Mouse (Mus musculus): Measurements from ENCODE around the gene Gm379.

The Gm379 gene

DNA sequence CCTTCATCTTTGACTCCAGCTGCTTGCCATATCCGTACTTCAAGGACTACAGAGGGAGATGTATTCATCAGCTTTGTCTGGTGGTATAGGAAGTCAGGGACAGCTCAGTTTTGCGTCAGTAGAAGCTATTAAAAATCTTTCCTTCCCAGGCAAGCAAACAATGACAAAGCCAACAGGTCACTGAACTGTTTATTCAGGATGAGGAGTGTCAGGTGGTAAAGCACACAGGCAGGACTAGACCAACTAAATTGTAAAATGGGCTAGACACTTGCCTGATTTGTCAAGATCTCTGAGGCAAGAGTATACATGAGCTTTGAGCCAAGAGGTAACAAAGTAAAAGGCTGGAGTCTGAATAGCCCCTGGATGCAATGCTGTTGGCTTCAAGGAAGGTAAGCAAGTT lies at the start of gene Gm379:
Gene Gm379, minus strand, starts transcription at position 7 of the 400 bp plus-strand sequence.
- no peak for DNase-seq (ENCODE audit: low read depth, low spot score)

DNA sequence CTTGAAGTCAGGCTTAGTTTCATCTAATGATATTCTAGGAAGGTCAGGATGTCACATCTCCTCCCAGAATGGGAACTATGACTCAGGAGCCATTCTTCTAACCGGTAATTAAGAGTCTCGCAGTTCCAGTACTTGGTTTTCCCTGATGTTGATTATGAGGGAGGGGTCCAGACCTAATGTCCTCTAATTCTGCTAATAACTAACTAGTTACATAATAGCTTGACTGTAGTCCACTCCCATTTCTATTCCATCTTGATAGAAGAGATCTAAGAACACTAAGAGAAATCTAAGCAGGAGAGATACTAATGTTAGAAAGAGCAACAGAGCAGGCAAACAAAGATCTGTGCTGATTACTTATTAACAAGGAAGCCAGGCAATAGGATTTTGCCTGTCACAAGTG lies 39.6 kb upstream of the Gm379 start:
- no peak for DNase-seq (ENCODE audit: low read depth, low spot score)

DNA sequence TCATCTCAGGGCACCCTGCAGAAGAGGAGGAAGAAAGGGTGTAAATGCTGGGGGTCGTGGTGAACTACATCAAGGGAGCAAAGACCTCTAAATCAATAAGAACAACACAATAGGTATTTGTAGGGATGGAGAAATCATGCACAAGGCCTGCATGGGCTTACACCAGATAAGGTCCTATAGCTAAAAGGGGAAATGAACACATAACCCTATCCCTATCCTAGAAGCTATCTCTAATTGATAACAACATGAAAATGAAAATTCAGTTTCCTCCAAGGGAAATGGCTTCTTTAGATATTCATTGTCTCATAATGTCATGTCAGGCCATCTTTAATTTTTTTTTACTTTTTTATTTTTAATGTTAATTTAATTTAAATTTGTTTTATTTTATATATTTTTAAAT lies 4.2 kb upstream of the Gm379 start:
- no peak for DNase-seq (ENCODE audit: low read depth, low spot score)

DNA sequence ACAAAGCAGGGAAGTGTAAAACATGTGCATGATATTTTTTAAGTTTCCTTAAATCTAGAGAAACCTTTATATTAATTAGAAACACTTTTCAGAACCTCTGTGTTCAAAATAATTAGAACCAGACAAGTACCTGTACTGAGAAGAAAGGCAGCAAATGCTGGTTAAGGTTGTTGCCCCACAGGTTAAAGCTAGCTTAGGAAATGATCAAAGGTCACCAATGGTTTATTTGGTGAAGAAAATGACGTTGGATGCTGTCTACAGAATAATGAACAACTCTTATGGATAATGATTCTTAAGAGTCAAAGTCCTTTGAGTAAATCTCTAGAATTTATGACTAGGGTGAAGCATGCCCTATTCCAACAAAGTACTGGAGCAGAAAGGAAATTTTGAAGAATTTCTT lies 42.7 kb downstream of the Gm379 start:
- DNase-seq (ENCODE audit: low read depth, low spot score), result no peak

DNA sequence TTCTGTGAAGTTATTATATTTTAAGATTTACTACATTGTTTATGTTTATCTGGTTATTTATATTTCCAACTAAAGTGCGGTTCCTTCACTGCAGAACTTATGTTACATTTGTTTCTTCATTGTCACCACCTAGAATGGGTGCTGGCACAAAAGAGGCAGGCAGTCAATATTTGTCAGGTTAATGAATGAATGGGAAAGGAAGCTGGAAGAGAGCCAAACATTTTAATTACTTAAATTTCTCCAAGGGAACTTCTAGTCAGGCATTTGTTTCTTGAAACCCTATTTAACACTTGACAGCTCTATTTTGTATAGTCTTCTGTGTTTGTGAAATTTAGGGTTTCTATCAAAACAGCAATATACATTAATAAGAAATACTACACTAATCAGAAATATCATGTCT lies 43.8 kb downstream of the Gm379 start:
- no peak for DNase-seq (ENCODE audit: low read depth, low spot score)
